Mouse (Mus musculus) megakaryocyte, embryonic 14.5 days (primary cell): ENCODE results near the gene Olfr467. TPM values are rescaled to one million over a fixed set of nuclear protein-coding genes. Genes with fewer than 3 reads are reported as not detected.
"Not testable (repeated sequence)": the region's sequence is repeated elsewhere in the genome, so short reads cannot be mapped to it uniquely, and the experiment has no call there.

Experiments
- H3K27me3 ChIP-seq: replicated peaks from 2 replicates; pipeline ENCODE3; 2012; ENCODE audit warnings: inconsistent platforms
- H3K36me3 ChIP-seq: replicated peaks from 2 replicates; pipeline ENCODE3; 2012; ENCODE audit warnings: low read length, inconsistent platforms, mixed read lengths
- H3K4me1 ChIP-seq: 2 replicates; pipeline ENCODE4 v1.6.1; 2012; ENCODE audit warnings: inconsistent platforms
- H3K4me3 ChIP-seq: replicated peaks from 2 replicates; pipeline ENCODE3; 2012; ENCODE audit warnings: moderate library complexity, mild to moderate bottlenecking, inconsistent platforms
- H3K9me3 ChIP-seq: 2 replicates; pipeline ENCODE4 v1.6.1; 2012; ENCODE audit warnings: inconsistent platforms
- FLI1 ChIP-seq: IDR thresholded peaks from 2 replicates; pipeline ENCODE4 v1.6.1; 2012; ENCODE audit warnings: low read length, inconsistent platforms, mixed read lengths
- GATA1 ChIP-seq: IDR thresholded peaks from 3 replicates; pipeline ENCODE4 v1.6.1; 2012; ENCODE audit warnings: mixed read lengths, low read length, inconsistent platforms, borderline replicate concordance
- polyA plus RNA-seq: library from polyadenylated mRNA; stranded (reverse); fragments of >175 nt; gene quantifications from 2 replicates; pipeline ENCODE4 v1.2.3, GENCODE M21; 2012; ENCODE audit warnings: low replicate concordance; ENCODE audit not compliant: insufficient read depth

The Olfr467 gene
- not detected in 2 replicates for polyA plus RNA-seq

GRCm38 (mm10) chr7:107811963-107812362 lies at the start of gene Olfr467:
Gene Olfr467, plus strand, starts transcription at chr7:107812263.
- H3K27me3 ChIP-seq: no peaks in the 10 kb centered on the region
- no peak within 1 kb of the TSS for H3K4me3 ChIP-seq
- TF ChIP-seq FLI1 (no peak), GATA1 (no peak)
- no peaks in the 10 kb centered on the region for H3K4me1 ChIP-seq
- H3K9me3 ChIP-seq: 0 out of 2 replicates have a peak, but pooled peaks cover 2% of the 10 kb centered on the region
- no peaks in the 10 kb centered on the region for H3K36me3 ChIP-seq

- no peaks in the 10 kb centered on the region for H3K9me3 ChIP-seq
- no peaks in the 10 kb centered on the region for H3K27me3 ChIP-seq
- no peaks in the 10 kb centered on the region for H3K36me3 ChIP-seq
- no peaks in the 10 kb centered on the region for H3K4me1 ChIP-seq
- no peak for TF ChIP-seq FLI1
- no peak for TF ChIP-seq GATA1
- no peak overlapping the region for H3K4me3 ChIP-seq
These were observed 41.3 kb upstream of the Olfr467 start for GRCm38 (mm10) chr7:107770812-107771211.

- H3K36me3 ChIP-seq: no peaks in the 10 kb centered on the region
- no peaks in the 10 kb centered on the region for H3K4me1 ChIP-seq
- no peak overlapping the region for H3K4me3 ChIP-seq
- H3K27me3 ChIP-seq: no peaks in the 10 kb centered on the region
- H3K9me3 ChIP-seq: no peaks in the 10 kb centered on the region
- TF ChIP-seq FLI1 (no peak), GATA1 (no peak)
These were observed 33.8 kb upstream of the Olfr467 start for GRCm38 (mm10) chr7:107778216-107778615.

- H3K36me3 ChIP-seq: no peaks in the 10 kb centered on the region
These were observed 32.5 kb upstream of the Olfr467 start for GRCm38 (mm10) chr7:107779611-107780010.

GRCm38 (mm10) chr7:107787977-107788620 lies 24.0 kb upstream of the Olfr467 start:
- peaks cover 4% of the 10 kb centered on the region for H3K27me3 ChIP-seq
- no peak overlapping the region for H3K4me3 ChIP-seq
- no peaks in the 10 kb centered on the region for H3K36me3 ChIP-seq
- H3K9me3 ChIP-seq: no peaks in the 10 kb centered on the region
- no peaks in the 10 kb centered on the region for H3K4me1 ChIP-seq
- TF ChIP-seq FLI1 (no peak), GATA1 (no peak)

More at GRCm38 (mm10) chr7:107779611-107780010, 32.5 kb upstream of the Olfr467 start:
- H3K9me3 ChIP-seq: no peaks in the 10 kb centered on the region
- H3K4me3 ChIP-seq: no peak overlapping the region
- H3K4me1 ChIP-seq: no peaks in the 10 kb centered on the region
- TF ChIP-seq FLI1 (no peak), GATA1 (no peak)
- H3K27me3 ChIP-seq: no peaks in the 10 kb centered on the region

GRCm38 (mm10) chr7:107796500-107796899 lies 15.6 kb upstream of the Olfr467 start:
- no peaks in the 10 kb centered on the region for H3K36me3 ChIP-seq
- H3K4me3 ChIP-seq: no peak overlapping the region
- H3K4me1 ChIP-seq: no peaks in the 10 kb centered on the region
- H3K9me3 ChIP-seq: no peaks in the 10 kb centered on the region
- TF ChIP-seq GATA1 (no peak), FLI1 (no peak)
- no peaks in the 10 kb centered on the region for H3K27me3 ChIP-seq

- peaks cover 5% of the 10 kb centered on the region; the same call in 1 of the 2 replicates for H3K9me3 ChIP-seq
- no peaks in the 10 kb centered on the region for H3K36me3 ChIP-seq
- no peaks in the 10 kb centered on the region for H3K4me1 ChIP-seq
- H3K27me3 ChIP-seq: no peaks in the 10 kb centered on the region
- no peak for TF ChIP-seq GATA1
- no peak within 1 kb of the TSS for H3K4me3 ChIP-seq
These were observed 11.0 kb upstream of the Olfr467 start, which contains the start of gene Ovch2 for GRCm38 (mm10) chr7:107801108-107801507. Gene Ovch2, minus strand, starts transcription at chr7:107801208.

GRCm38 (mm10) chr7:107802138-107802537 lies 9.9 kb upstream of the Olfr467 start:
- Histone ChIP-seq H3K36me3 (no peaks in the 10 kb centered on the region), H3K4me3 (no peak overlapping the region), H3K4me1 (no peaks in the 10 kb centered on the region), H3K27me3 (no peaks in the 10 kb centered on the region), H3K9me3 (peaks cover 5% of the 10 kb centered on the region; the same call in 1 of the 2 replicates)
- TF ChIP-seq GATA1 (no peak), FLI1 (no peak)

GRCm38 (mm10) chr7:107819442-107819841 lies 7.4 kb downstream of the Olfr467 start:
- Histone ChIP-seq H3K27me3 (no peaks in the 10 kb centered on the region), H3K36me3 (no peaks in the 10 kb centered on the region), H3K4me3 (no peak overlapping the region), H3K4me1 (no peaks in the 10 kb centered on the region), H3K9me3 (no peaks in the 10 kb centered on the region)
- TF ChIP-seq GATA1 (no peak), FLI1 (no peak)

- not testable (repeated sequence) for H3K4me3 ChIP-seq, H3K27me3 ChIP-seq, H3K9me3 ChIP-seq
These were observed 11.8 kb downstream of the Olfr467 start for GRCm38 (mm10) chr7:107823867-107824266.

GRCm38 (mm10) chr7:107825441-107825840 lies 13.4 kb downstream of the Olfr467 start, which contains the start of gene Olfr469:
Gene Olfr469, minus strand, starts transcription at chr7:107825541.
- H3K4me1 ChIP-seq, H3K9me3 ChIP-seq, H3K36me3 ChIP-seq, H3K4me3 ChIP-seq, H3K27me3 ChIP-seq: not testable (repeated sequence)

More at GRCm38 (mm10) chr7:107823867-107824266, 11.8 kb downstream of the Olfr467 start:
- H3K36me3 ChIP-seq, H3K4me1 ChIP-seq: not testable (repeated sequence)
